Mouse (Mus musculus) bone marrow macrophage, adult 2 months (primary cell): ENCODE measurements at regions not wholly inside any gene's neighbourhood (a gene's known extent, or its start where the extent isn't known, plus 50 kb on each side); places are given as distances from the start of the nearest gene placed in this dataset.

ENCODE experiments used
- CTCF ChIP-seq: IDR thresholded peaks from 2 replicates; pipeline ENCODE4 v1.5.1; 2012; ENCODE audit warnings: low read depth, mild to moderate bottlenecking, low read length, moderate library complexity
- POLR2A ChIP-seq: IDR thresholded peaks from 2 replicates; pipeline ENCODE4 v1.6.1; 2012; ENCODE audit warnings: mild to moderate bottlenecking, low read depth, low read length, borderline replicate concordance

DNA sequence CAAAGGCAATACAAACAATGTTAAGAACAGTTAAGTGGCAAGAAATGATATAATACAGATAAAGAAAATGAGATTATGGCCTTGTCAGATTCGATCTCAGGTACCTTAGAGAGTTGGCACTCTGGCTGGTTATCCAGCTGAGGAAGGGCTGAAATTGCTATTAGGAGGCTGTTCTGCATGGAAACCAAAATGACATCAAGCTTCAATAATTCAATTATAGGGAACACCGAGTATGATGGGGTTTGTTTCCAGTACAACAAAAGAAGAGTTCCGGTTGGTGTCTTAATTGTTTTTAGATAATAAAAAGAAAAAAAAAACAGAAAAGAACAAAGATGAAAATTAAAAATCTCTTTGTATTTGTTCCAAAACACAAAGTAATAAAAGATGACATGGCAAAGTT is 498.0 kb upstream of the Nrp1 start:
- TF ChIP-seq CTCF (no peak), POLR2A (no peak)
